Mouse (Mus musculus): ENCODE measurements around the gene Gstp3.
A peak's percentile ranks its signal among the peaks of the same experiment; 100 is the strongest.
"Not testable (repeated sequence)": the region's sequence is repeated elsewhere in the genome, so short reads cannot be mapped to it uniquely, and the experiment has no call there.

Gstp3 gene

GRCm38 (mm10) chr19:4037154-4037787 is 22.1 kb downstream of the Gstp3 start:
- not testable (repeated sequence) for DNase-seq

DNA sequence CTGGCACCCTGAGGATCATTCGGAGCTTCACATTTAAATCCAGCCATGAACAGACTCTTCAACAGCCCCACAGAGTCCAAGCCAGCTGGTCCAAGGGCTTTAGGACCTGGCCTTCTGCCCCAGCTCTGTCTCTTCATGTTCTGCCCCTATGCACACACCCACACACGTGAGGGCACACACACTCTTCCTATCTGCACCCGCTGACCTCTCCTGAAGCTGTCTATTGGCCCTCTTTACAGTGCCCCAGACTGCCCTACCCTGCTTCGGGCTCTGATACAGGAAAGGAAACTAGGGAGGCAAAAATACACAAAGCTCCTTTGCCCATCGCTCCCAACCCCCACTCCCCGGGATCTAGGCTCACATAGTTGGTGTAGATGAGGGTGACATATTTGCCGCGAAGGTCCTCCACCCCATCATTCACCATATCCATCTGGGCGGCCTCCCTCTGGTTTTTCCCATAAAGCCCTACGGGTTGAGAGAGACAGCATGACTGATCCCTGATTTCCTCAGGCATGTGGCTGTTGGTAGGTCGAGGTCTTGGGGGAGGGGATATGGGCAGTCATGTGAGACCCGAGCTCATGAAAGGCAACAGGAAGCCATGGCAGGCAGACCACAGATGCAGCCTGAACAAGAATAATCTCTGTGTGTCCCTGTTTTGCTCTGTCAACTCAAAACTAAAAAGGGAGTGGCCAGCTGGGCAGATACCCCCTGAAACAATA is 22.9 kb downstream of the Gstp3 start:
- DNase-seq, result no peak

DNA sequence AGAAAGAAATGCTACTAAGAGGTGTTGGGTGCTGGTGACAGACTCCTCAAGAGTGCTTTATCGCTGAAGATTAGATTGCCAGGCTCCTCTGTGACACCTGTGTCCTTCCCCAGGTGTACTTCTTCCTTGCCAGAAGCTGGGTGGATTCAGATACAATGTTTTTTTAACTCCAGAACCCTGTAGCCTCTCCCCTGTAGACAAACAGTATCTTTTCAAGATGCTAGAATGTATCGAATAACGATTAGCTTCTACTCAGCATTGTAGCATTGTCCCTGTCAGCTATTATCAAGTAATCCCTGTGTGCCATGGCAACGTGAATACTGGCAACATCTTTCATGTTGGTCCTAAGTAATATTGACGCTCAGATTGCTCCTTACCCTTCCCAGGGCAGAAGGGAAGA is 25.6 kb downstream of the Gstp3 start:
- no peak for DNase-seq

DNA sequence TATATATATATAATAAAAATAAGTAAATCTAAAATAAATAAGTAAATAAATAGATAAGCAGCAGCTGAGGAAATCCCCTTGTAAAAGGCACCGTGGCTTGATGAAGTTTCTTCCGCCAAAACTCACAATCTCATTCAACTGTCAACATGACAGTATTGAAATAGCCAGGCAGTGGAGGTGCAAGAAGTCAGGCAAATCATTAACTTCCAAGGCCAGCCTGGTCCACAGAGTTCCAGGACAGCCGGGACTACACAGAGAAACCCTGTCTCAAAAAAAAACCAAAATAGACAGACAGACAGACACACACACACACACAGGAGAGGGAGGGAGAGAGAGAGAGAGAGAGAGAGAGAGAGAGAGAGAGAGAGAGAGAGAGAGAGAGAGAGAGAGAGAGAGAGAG is 26.1 kb downstream of the Gstp3 start:
- DNase-seq, result no peak

- DNase-seq, result no peak
Observed at GRCm38 (mm10) chr19:4032668-4033067, 26.7 kb downstream of the Gstp3 start.

GRCm38 (mm10) chr19:4027576-4027975 is 31.8 kb downstream of the Gstp3 start:
- no peak for DNase-seq

DNA sequence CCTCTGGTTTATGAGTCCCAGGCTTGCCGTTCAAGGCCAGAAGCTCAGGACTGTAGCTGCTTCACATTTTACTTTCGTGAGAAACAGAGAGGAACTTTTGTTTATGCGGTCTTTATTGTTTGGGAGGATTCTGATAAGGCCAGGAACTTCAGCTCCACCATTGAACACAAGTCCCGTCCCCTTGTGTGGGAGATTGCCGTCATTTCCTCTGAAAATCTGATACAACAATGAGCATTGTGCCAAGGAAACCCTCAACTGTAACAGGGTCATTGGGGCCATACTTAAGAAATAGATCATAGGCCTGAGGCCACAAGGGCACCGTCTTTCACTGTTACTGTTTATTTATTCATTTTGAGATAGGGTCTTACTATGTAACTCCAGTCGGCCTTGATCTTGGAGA is 36.2 kb downstream of the Gstp3 start:
- no peak for DNase-seq

- peak; percentile 85 to 91 for DNase-seq
Observed at GRCm38 (mm10) chr19:4018743-4019583, 40.4 kb downstream of the Gstp3 start.

GRCm38 (mm10) chr19:4017921-4018587 is 41.3 kb downstream of the Gstp3 start:
- DNase-seq, result no peak

- DNase-seq, result no peak
Observed at GRCm38 (mm10) chr19:4015635-4016034, 43.7 kb downstream of the Gstp3 start.

GRCm38 (mm10) chr19:4014802-4015201 is 44.6 kb downstream of the Gstp3 start:
- no peak for DNase-seq

DNA sequence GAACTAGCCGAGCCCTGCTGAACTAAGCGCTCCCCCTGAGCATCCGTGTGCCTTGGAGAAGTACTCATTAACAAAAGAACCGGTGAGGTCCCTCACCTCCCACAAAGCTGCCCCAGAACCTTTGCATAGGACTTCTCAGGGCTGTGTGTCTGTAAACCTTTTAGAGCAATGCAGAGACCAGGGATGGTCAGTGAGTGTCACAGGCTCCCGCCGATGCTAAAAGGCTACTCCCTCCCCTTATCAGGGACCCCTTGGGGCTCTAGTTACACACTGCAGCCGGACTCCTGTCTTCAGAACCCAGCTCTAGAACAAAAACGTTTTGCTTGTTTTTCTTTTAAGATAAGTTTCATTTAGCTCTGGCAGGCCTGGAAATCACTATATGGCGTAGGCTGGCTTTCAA is 46.3 kb downstream of the Gstp3 start:
- no peak for DNase-seq

GRCm38 (mm10) chr19:4012432-4013022 is 46.8 kb downstream of the Gstp3 start, which contains the start of gene Ndufv1:
TSS of gene Ndufv1 (minus strand) at chr19:4012806.
- peak; percentile 99 for DNase-seq

- DNase-seq, result no peak
Observed at GRCm38 (mm10) chr19:4011086-4011485, 48.3 kb downstream of the Gstp3 start.

Measured in lung, adult 18-20 months (tissue).